Mouse (Mus musculus) c-Kit-negative CD71-positive TER-119-positive erythroid progenitor cells, embryonic 14.5 days (primary cell): ENCODE data around the gene Art2b.
"Not testable (repeated sequence)": the region's sequence is repeated elsewhere in the genome, so short reads cannot be mapped to it uniquely, and the experiment has no call there.

Source experiments
- DNase-seq: peaks from one replicate; pipeline ENCODE4 v3.0.0-alpha.2; 2013; ENCODE audit warnings: low read depth, low spot score

The Art2b gene

DNA sequence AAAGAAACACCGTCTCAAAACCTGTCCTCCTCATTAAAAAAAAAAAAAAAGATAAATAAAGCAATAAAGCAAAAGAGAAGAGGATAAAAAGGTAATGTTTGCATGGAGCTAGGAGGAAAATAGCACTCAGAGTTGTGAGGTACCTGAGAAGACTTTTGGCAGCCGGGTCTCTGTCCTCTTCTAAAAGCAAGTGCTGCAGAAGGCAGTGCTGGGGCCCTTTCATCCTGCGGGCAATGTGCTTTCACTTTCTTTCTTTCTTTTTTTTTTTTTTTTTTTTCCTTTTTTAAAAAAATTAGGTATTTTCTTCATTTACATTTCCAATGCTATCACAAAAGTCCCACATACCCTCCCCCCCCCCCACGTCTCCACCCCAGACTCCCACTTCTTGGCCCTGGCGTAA lies at the start of gene Art2b:
Gene Art2b (minus strand): TSS at position 193 of the 400 bp plus-strand sequence.
- no peak for DNase-seq

DNA sequence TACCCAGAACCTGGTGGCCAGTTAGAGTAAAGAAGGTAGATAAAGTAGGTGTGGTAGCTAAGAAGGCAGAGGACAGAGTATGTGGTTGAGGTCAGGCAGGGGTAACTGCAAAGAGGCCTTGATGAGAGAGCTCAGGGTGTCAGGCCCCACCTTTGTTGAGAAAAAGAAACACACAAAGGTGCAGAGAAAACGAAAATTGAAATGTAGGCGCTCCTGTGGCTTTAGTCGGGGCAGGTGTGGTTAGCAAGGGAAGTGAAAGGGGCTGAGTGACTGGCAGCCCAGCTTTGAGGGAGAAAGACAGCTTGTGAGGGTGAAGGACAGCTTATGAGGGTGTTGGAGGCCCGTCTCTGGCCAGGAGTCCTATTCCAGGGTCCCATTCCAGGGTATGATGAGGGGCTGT lies 49.1 kb upstream of the Art2b start:
- no peak for DNase-seq

DNA sequence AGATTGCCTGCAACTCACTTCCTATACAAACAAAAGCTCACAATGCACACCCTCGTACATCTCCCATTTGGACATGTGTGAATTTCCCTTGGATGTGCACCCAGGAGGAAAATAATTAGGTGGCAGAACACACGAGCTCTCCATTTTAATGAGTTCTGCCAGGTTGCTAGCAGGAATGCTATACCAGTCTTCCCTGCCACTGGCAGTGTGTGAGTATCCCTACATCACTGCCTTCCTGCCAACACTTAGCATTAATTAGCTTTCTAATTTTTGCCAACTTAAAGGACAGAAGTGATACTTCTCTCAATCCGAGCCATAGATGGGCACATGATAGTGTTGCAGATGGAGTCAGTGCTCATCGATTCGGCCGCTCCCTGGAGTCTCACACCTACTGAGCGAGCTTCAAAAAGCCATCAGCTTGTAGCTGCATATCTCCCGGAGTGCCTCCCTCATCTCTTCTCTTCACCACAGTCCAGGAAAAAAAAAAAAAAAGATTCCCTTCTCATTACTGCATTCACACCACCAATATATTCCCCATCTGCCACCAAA lies 48.3 kb upstream of the Art2b start:
- no peak for DNase-seq

DNA sequence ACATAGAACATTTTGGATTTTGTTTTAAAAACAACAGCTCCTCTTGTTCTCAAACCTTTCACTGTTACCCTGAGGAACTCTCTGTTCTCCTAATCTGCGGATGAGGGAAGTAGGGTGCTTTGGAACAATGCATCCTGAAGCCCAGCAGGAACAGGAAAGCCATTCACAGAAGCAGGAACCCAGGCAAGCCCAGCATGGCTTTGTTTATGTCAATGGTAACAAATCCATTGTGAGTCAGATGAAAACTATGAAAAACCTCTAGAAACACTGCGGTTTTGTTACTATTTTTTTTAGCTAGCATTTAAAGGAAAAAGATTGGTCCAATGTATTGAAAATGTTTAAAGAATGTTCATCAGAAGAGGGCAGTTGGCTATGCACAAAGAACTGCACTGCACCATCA lies 43.1 kb upstream of the Art2b start:
- DNase-seq = no peak

DNA sequence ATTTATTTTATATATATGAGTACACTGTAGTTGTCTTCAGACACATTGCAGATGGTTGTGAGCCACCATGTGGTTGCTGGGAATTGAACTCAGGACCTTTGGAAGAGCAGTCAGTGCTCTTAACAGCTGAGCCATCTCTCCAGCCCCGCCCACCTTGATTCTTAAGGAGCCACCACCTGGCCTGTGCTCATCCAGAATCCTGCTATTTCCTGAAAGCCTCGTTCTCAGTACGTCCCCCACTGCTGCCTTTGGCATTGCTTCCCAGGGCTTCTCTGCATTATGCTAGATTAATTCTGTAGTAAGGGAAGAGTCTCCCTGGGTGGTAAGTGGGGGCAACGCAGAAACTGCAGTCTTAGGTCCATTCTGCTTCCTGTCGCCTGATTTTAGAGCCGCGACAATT lies 41.8 kb upstream of the Art2b start:
- DNase-seq = not testable (repeated sequence)

DNA sequence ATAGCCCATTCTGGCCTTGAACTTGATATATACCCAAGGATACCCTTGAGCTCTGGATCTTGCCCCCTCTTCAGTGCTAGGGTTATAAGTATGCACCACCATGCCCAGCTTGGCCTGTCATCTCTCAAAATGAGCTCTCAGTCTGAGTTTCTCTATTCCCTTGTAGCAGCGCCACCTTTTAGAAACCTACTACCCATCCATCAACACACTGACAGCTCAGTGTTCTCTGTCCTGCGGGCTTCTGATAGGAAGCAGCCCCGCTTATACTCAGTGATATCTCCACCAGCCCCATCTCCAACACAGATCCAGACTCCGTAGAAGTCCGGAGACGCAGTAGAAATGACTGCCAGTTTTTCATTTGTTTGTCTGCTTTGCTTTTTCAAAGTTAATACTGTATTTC lies 38.9 kb upstream of the Art2b start:
- no peak for DNase-seq

DNA sequence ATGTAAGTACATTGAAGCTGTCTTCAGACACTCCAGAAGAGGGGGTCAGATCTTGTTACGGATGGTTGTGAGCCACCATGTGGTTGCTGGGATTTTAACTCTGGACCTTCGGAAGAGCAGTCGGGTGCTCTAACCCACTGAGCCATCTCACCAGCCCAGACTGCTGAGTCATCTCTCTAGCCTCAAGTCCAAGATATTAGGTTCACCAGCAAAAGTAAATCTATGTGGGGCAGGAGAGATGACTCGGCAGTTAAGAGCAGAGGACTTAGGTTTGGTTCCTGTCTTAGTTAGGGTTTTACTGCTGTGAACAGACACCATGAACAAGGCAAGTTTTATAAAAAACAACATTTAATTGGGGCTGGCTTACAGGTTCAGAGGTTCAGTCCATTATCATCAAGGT lies 36.5 kb upstream of the Art2b start:
- DNase-seq = peak; percentile 22

DNA sequence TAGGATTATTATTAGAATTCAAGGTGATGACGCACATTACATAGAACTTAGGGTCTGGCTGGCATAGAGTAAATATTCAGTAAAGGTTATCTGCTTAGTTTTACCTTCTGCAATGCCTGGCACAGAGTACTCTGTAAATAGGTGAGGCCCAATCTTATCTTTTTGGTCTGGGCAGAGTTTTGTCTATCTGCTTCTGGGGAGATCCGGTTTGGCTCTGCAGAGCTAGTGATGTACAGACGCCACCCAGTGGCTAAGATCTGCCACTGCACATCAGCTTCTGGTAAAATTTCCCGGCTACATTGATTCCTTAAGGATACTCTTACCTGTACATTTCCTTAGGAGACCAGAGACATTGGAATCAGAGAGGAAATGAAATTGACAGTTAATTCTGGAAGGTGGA lies 35.0 kb upstream of the Art2b start:
- no peak for DNase-seq

DNA sequence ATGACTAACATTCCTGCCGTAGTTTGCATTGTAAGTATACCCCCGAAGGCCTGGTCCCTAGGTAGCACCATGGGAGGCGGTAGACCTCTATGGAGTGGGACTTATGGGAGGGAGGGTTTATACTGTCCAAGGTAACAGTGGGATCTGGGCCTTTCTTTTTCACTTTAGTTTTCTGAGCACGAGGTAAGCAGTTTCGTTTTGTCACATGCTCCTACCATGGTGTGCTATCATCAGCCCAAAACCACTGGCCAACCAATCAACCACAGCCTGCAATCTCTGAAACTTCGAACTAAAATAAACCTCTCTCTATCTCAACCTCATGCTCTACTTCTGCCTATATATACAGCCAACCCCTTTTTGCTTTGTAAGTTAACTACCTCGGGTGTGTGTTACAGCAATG lies 32.9 kb upstream of the Art2b start:
- no peak for DNase-seq

DNA sequence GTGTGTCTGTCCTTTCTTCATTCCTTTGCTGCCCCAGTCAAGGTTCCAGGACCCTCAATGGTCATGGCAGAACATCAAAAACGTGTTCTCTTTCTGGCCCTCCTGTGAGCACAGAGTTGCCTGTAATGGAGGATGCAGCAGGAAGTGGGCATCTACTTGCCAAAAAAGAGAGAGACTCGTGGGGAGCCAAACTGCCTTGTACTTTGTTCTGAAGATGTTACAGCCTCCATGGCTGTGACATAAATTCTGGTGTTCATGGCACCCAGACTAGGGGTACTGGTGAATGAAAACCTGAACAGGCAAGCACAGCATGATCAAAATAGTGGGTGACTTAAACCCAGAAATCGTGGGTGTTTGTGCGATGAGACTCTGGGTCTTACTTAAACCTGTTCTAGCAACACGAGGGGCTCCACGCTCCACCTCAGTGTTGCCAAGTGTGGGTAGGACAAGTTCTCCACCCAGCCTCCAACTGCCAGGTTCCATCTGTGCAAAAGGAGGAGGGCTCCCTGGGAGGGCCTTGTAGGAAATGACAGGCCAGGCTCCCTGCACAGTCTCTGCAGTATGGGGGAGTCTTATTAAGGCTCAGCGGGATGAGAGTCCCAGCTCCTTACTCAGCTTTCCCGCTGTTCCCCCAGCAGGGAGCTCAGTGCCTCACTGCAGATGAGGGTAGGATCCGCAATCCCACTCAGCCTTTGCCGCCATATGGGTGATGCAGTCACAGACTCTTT lies 32.2 kb upstream of the Art2b start:
- no peak for DNase-seq

DNA sequence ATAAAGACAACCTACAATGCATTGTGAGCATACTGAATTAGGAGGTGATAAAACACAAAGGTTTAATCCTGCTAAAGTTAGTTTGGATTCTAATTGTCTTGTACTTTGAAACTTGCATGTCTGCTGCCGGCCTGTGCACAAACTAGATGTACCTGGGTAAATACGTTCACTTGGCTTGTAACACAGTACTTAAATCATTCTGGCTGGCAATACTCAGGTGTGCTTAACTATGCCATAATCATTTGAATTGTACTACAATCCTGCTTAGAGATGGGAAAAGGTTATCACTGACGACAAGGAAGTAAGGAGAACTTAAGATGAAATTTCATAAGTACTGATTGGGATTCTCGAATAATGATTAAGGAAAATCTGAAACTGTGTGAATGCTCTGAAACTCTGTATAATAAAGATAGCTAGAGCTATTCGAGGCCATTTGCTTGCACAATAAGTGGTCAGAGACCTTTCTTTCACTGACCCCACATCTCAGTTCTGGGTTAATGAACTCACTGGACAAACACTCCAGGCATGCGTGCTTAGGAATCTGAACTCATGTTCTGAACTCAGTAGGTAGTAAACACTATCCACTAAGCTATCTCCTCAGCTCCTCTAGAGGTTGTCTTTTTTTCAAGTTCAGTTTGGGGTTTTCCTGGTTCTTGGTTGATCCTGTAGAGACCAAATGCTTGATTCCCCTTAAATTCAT lies 30.9 kb upstream of the Art2b start:
- DNase-seq = no peak

DNA sequence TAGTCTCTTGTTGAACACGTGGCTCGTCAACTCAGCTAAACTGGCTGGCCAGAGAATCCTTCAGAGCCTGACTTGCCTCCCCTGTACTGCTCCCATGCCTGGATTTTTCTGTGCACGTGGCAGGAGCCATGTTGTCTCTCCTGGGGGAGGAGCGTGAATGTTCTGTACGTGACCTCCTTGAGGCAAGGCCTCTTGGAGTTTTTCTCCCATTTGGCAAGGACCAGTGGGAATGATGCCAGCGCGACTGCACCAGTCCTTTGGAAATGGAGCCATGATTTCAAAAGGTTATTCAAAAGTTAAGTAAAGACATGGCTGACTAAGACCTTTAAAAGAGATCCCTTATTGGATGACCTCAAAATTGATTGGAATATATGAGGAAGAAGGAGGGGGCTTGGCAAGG lies 30.0 kb upstream of the Art2b start:
- no peak for DNase-seq

DNA sequence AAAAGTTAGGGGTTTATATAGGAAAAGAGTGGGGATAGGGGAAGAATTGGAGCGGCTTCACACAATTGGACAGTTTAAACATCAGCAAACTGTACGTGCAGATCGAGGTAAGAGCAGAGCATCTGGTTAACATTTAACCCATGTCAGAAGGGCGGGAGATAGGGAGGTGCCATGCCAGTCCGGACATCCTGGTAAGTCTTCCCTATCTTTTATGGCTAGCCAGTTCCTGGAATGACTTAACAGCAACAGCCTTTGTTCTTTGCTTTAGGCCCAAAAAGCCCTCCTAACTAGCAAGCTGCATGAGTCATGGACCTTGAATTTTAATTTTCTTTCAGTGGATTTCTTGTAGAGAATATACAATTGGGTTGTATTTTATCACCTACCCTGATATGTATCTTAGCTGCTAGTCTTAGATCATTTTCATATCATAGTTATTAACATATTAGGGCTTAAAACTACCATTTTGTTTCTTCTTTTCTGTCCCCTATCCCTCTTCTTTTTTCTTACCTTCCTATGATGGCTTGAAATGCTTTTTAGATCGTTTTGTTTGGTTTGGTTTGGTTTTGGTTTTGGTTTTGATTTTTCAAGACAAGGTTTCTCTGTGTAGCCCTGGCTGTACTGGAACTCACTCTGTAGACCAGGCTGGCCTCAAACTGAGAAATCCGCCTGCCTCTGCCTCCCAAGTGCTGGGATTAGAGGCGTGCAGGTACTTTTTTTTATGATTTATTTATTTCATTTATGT lies 27.6 kb upstream of the Art2b start:
- DNase-seq = not testable (repeated sequence)

DNA sequence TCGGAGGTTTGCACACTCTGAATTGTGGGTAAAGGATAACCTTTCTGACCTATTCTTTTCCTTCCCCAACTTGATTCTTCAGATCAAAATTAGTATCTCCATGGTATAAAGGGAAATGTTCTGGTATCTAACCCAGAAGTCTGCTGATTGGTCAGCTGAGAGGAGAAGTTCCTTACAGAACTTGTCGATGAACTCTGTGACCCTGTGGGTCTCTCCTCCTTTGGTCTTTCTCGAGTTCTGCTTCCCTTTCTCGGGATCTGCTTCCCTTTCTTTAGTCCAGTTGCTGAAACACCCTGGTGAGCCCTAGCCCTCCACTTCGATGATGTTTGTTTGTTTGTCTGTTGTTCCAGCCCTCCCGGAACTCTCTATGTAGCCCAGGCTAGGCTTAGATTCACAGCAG lies 22.4 kb upstream of the Art2b start:
- DNase-seq = no peak

DNA sequence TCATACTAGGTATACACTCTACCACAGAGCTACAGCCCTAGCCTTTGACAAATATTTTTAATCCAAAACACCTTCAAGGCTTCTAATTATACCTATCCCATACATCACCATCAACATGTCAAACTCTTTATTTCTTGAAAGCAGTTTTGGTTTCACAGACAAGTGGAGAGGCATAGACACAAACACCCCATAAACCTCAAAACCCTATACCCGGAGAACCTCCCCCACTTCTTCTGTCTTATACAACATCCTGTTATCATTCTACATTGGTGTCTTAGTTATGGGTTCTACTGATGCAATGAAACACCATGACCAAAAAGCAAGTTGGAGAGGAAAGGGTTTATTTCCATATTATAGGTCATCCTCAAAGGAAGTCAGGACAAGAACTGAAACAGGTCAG lies 15.0 kb upstream of the Art2b start:
- no peak for DNase-seq

DNA sequence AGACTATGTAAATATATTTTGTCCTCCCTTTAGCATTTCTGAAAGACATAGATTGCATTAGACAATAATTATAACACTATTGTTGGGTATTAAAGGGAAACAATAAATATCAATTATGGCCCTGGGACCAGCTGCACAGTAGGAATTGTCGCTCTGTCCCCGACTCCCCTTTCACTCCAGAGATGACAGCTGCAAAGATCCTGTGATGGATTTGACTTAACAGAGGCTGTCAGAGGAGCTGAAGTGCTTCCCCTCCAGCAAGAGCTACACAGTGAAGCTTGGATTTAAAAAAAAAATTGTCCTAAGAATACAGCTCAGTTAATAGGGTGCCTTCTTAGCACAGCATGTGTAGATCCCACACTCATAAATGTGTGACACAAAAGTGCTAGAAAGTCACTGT lies 13.1 kb upstream of the Art2b start:
- no peak for DNase-seq

DNA sequence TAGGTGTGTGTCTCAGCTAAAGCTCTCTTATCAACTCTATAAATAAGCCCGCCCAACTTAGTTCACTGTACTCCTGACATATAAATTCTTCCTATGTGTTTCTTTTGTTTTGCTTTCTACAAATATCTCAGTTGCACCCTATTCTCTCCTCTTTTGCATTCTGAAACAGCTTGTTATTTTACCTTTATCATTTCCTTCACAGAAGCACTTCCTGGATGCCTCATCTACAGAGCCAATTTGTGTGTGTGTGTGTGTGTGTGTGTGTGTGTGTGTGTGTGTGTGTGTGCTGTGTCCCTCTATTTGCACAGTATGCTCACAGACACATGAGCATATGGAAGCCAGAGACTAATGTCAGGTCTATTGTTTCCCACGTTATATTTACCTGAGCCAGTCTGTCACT lies 9.6 kb upstream of the Art2b start:
- no peak for DNase-seq

DNA sequence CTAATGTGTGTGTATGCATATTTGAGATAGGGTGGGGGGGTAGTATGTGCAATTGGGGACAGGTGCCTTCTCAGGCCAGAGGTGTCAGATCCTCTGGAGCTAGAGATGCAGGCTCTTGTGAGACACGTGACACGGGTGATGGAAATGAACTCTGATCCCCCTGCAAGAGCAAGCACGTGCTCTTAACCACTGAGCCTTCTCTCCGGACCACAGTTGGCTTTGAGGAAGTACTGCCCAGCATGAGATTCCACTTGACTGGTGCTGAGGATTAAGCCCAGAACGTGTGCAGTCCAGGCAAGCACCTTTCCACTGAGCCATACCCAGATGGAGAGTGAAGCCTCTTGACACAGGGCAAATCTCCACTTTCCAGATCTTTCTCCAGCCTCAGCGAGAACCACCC lies 1.1 kb downstream of the Art2b start:
- DNase-seq = not testable (repeated sequence)

DNA sequence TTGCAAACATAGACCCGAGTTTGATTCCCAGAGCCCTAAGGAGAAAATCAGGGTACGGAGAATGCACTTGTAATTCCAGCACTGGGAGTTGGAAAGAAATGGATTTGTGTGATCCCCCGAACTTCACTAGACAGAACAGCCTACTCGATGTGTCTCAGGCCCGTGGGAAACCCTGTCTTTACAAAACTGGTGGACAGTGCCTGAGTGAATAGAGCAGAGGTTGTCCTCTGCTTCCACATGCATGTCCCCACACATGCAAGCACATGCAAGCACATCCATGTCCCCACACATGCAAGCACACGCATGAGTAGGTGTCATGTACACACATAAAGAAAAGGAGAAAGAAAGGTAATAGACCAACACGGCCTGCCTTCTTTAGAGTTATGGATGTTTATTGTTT lies 3.4 kb downstream of the Art2b start:
- DNase-seq = no peak

DNA sequence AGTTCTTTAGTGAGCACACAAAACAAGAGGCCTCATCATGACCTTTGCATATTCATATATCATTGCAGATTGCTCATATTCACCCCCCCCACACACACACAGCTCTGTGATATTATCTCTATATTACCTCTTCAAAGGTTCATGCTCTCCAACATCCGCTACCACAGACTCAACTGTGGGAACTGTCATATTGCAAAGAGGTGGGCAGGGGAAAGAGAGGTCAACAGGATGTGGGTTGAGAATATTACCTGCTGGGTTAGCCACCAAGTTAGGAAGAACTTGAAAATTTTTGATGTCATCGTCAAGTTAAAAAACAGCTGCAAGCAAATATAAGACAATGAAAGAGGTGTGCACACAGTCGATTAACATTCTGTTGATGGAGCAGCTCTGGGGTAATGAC lies 4.5 kb downstream of the Art2b start:
- DNase-seq = not testable (repeated sequence)

DNA sequence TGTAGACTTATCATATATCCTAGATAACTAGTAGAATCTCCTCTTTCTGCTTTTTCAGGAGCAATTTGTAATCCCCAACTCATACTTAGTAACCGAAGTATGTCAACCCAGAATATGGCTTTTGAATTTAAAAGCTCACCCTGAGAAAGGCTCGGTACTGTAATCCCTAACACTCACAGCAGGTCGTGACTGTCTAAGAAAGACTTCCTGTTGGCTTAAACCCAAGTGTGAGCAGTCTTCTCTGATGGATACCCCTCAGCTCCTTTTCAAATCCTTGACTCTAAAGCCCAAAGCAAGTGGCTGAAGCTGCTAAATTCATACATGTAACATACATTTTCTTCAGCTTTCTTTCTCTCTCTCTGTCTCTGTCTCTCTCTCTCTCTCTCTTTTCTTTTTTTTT lies 11.0 kb downstream of the Art2b start:
- no peak for DNase-seq

DNA sequence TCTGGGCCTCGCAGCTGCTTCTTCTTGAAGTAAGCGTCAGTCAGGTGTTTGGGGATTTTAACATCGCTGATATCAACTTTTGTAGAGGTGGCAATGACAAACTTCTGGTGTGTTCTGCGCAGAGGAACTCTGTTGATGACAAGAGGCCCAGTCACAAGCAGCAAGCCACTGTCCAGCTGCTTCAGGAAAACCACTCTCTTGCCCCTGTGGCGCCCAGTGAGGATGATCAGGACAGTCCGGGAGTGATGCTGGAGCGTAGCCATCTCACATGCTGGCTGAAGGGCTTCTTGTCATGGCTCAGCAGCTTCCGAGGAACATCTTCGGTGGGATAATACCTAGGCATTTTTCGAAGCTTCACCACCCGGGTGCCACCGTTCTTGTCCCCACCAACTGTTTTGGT lies 11.8 kb downstream of the Art2b start:
- DNase-seq = not testable (repeated sequence)

DNA sequence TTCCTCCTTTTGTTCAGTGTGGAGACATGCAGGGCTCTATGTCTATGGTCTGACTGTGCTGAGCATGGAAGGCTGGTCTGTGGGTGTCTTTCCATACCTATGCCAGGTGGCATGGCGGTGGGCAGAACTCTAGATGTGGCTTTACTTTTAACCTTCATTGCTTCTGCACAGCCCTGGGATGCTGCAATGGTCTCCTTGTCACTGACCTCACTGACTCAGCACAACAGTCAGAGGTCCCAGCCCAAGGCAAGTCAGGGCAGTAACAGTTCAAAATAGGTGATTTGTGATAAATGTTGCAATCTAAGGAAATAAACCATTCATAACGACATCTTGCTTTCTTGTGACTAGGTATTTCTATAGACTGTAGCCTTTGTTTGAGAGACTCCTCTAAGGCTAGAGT lies 21.3 kb downstream of the Art2b start:
- no peak for DNase-seq
